Mouse (Mus musculus) left cerebral cortex, postnatal 25 days (tissue): Measurements from ENCODE around the gene Zbtb11. TPM values are rescaled to one million over a fixed set of nuclear protein-coding genes. Genes with fewer than 3 reads are reported as not detected.
A peak's percentile ranks its signal among the peaks of the same experiment; 100 is the strongest.

Source experiments
- DNase-seq, 2 experiments: peaks; one replicate each; pipeline ENCODE4 v3.0.0; 2022; ENCODE audit warnings: low spot score in 2 of 2, mixed read lengths in 1 of 2
- intact Hi-C: fragments of 180-260 bp; cut with DNase I; formaldehyde crosslinking; loops from one replicate; pipeline ENCODE4 v1.15.1; 2025
- total RNA-seq, 2 experiments: library from RNA; stranded (reverse); gene quantifications; 2 replicates each; pipeline ENCODE4 v1.2.3; 2021

Zbtb11 gene
- total RNA-seq, 2 experiments from 2014 or later: 46.3 to 47.6 TPM

GRCm38 (mm10) chr16:55966212-55966871 is 7.3 kb upstream of the Zbtb11 start, which contains the start of gene Rpl24:
Rpl24 (plus strand) TSS chr16:55966275.
- peak; percentile 95 to 98 for DNase-seq
- intact Hi-C loops: loop anchor here (1.0 to 5.0 kb wide), 2 partner anchors 34 to 63 kb away; partner anchors contain the start of genes Cep97 and Pcnp

GRCm38 (mm10) chr16:55967221-55967620 is 6.5 kb upstream of the Zbtb11 start:
- DNase-seq: no peak
- intact Hi-C loops: loop anchor here (5.0 kb wide), 1 partner anchor 35 kb away; the partner anchor contains the start of gene Cep97

- intact Hi-C loops: loop anchor here (5.0 kb wide), 1 partner anchor 37 kb away; the partner anchor contains the start of gene Cep97
- DNase-seq: no peak
Measured at GRCm38 (mm10) chr16:55969147-55969546, 4.5 kb upstream of the Zbtb11 start.

- DNase-seq: no peak
- intact Hi-C loops: loop anchor here (5.0 kb wide), 1 partner anchor 148 kb away; no protein-coding TSS in a partner anchor
Measured at GRCm38 (mm10) chr16:55970416-55970815, 3.3 kb upstream of the Zbtb11 start.

- DNase-seq: no peak
- intact Hi-C loops: loop anchor here (5.0 kb wide), 1 partner anchor 150 kb away; no protein-coding TSS in a partner anchor
Measured at GRCm38 (mm10) chr16:55971735-55972615, 1.7 kb upstream of the Zbtb11 start.

- no peak for DNase-seq
Measured at GRCm38 (mm10) chr16:55972626-55973201, 969 bp upstream of the Zbtb11 start.

GRCm38 (mm10) chr16:55974256-55974902 is 696 bp downstream of the Zbtb11 start:
- intact Hi-C loops: loop anchor here (2.0 to 5.0 kb wide), 2 partner anchors 54 to 152 kb away; partner anchors contain the start of gene Pcnp

More at GRCm38 (mm10) chr16:55972626-55973201, 969 bp upstream of the Zbtb11 start:
- intact Hi-C loops: loop anchor here (5.0 kb wide), 1 partner anchor 150 kb away; no protein-coding TSS in a partner anchor

GRCm38 (mm10) chr16:55974903-55975285 is 1.2 kb downstream of the Zbtb11 start:
- intact Hi-C loops: loop anchor here (2.0 to 5.0 kb wide), 2 partner anchors 54 to 153 kb away; partner anchors contain the start of gene Pcnp
- DNase-seq: peak in 1 of 2 experiments; percentile 24

More at GRCm38 (mm10) chr16:55974256-55974902, 696 bp downstream of the Zbtb11 start:
- DNase-seq: peak; percentile 81 to 84

- DNase-seq: no peak
- intact Hi-C loops: no loop called here
Measured at GRCm38 (mm10) chr16:55986001-55986400, 12.3 kb downstream of the Zbtb11 start.

- no peak for DNase-seq
- intact Hi-C loops: no loop called here
Measured at GRCm38 (mm10) chr16:55990311-55990710, 16.6 kb downstream of the Zbtb11 start.

GRCm38 (mm10) chr16:55994235-55994634 is 20.6 kb downstream of the Zbtb11 start:
- no peak for DNase-seq
- intact Hi-C loops: no loop called here

- peak in 1 of 2 experiments; percentile 56 for DNase-seq
- intact Hi-C loops: no loop called here
Measured at GRCm38 (mm10) chr16:56006798-56007197, 33.1 kb downstream of the Zbtb11 start.

- intact Hi-C loops: no loop called here
Measured at GRCm38 (mm10) chr16:56008862-56009261, 35.2 kb downstream of the Zbtb11 start.

GRCm38 (mm10) chr16:56012789-56013743 is 39.4 kb downstream of the Zbtb11 start:
- no peak for DNase-seq
- intact Hi-C loops: no loop called here

More at GRCm38 (mm10) chr16:56008862-56009261, 35.2 kb downstream of the Zbtb11 start:
- no peak for DNase-seq

GRCm38 (mm10) chr16:56014076-56014475 is 40.4 kb downstream of the Zbtb11 start:
- intact Hi-C loops: no loop called here
- DNase-seq: no peak

- intact Hi-C loops: no loop called here
- DNase-seq: no peak
Measured at GRCm38 (mm10) chr16:56019660-56020059, 46.0 kb downstream of the Zbtb11 start.

GRCm38 (mm10) chr16:56027854-56028629 is 54.4 kb downstream of the Zbtb11 start:
- intact Hi-C loops: loop anchor here (2.0 kb wide), 2 partner anchors 47 to 53 kb away; no protein-coding TSS in a partner anchor
- DNase-seq: no peak
